Mouse (Mus musculus) neural tube, embryonic 15.5 days (tissue): ENCODE measurements around the gene Lmo7. TPM values are rescaled to one million over a fixed set of nuclear protein-coding genes. Genes with fewer than 3 reads are reported as not detected.

Source experiments
- ATAC-seq: fragments of 200-750 bp; cut with Nextera tagmentation; 2 replicates; pipeline ENCODE4 v1.8.0; 2017; ENCODE audit warnings: mild to moderate bottlenecking, moderate TSS enrichment, moderate library complexity; ENCODE audit not compliant: low FRiP score
- H3K27ac ChIP-seq: fragments of 300-500 bp; sonication (generic); replicated peaks from 2 replicates; pipeline ENCODE4 v1.5.1; 2015; ENCODE audit warnings: mild to moderate bottlenecking, inconsistent platforms
- H3K27me3 ChIP-seq: fragments of 300-500 bp; sonication (generic); replicated peaks from 2 replicates; pipeline ENCODE4 v1.6.1; 2015; ENCODE audit warnings: inconsistent platforms
- H3K36me3 ChIP-seq: fragments of 300-500 bp; sonication (generic); 2 replicates; pipeline ENCODE4 v1.6.1; 2015; ENCODE audit warnings: inconsistent platforms
- H3K4me1 ChIP-seq: fragments of 300-500 bp; sonication (generic); 2 replicates; pipeline ENCODE4 v1.6.1; 2015; ENCODE audit warnings: inconsistent platforms
- H3K4me2 ChIP-seq: fragments of 300-500 bp; sonication (generic); 2 replicates; pipeline ENCODE4 v1.6.1; 2015; ENCODE audit warnings: inconsistent platforms, mild to moderate bottlenecking, moderate library complexity
- H3K4me3 ChIP-seq: fragments of 300-500 bp; sonication (generic); replicated peaks from 2 replicates; pipeline ENCODE4 v1.5.1; 2015; ENCODE audit warnings: mild to moderate bottlenecking, inconsistent platforms
- H3K9ac ChIP-seq: fragments of 300-500 bp; sonication (generic); replicated peaks from 2 replicates; pipeline ENCODE4 v1.6.1; 2015; ENCODE audit warnings: mild to moderate bottlenecking, inconsistent platforms
- H3K9me3 ChIP-seq: fragments of 300-500 bp; sonication (generic); replicated peaks from 2 replicates; pipeline ENCODE4 v1.6.1; 2016; ENCODE audit warnings: inconsistent platforms
- WGBS: fragments of 180-500 bp; shearing (Covaris S2); methylation state at CpG from one replicate; pipeline ENCODE4 v1.1.7; 2015; ENCODE audit warnings: mixed read lengths; 5-methylcytosine and 5-hydroxymethylcytosine counted together
- polyA plus RNA-seq: library from polyadenylated mRNA; unstranded; fragments of >200 nt; fragmentation: Nextera tagmentation; extraction: Ambion mirVana; gene quantifications from 2 replicates; pipeline ENCODE4 v1.2.1, GENCODE M21; 2015

Lmo7 gene
- polyA plus RNA-seq, 1 experiment from 2014 or later, result 2.6 TPM

DNA sequence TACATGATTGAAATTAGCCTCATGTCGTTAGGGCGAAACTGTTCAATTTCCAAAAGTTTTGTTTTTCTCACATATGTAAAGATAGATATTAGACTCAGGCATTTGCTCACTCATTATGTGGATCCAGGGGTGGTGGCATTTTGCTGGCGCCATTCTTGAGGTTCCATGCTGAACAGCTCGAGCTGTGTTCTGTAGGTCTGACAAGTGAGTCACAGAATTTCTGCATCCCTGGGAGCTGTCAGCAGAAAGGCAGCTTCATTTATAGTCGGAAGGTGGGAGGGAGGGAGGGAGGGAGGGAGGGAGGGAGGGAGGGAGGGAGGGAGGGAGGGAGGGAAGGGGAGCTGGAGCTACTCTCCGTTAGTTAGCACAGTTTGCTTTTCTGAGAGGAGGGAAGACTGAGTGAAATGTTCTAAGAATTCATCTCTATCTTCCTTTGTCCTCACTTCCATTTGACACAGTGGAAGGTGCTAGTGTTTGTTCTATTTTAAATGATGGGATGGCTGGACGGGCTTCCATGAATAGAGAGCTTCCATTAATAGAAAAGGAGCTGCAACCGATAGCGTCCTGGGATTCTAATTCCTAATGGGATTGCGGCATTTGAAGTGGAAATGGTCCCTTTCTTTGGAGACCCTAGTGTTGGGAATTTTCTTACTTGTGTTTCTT, 137.4 kb downstream of the Lmo7 start:
- Histone ChIP-seq H3K27ac (no peak overlapping the region), H3K27me3 (no peaks in the 10 kb centered on the region), H3K4me1 (no peaks in the 10 kb centered on the region), H3K4me2 (no peak overlapping the region), H3K4me3 (no peak overlapping the region), H3K9me3 (no peaks in the 10 kb centered on the region), H3K36me3 (no peaks in the 10 kb centered on the region), H3K9ac (no peak overlapping the region)
- 66% methylated on average over 10 of the region's 10 CpGs for WGBS
- no peak for ATAC-seq

DNA sequence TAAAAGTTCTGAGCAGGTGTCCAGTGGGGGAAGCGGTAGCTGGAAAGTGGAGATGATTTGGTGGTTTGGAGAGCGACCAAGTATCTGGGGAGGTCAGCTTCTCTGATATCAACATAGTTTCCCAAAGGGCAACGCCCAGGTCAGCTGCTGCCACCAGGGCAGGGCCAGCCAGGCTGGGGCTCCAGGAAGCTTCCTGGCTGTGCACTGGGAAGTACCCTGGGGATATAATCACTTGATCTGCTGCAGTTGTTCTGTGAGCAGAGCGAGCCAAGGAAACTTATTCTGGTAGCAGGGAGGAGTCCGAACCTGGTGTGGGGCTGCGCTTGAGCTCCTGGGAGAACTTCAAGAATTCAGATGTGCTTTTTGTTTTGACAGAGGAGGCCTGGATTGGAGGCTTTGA, 139.4 kb downstream of the Lmo7 start:
- Histone ChIP-seq H3K27me3 (no peaks in the 10 kb centered on the region), H3K27ac (no peak overlapping the region), H3K36me3 (no peaks in the 10 kb centered on the region), H3K9me3 (no peaks in the 10 kb centered on the region), H3K4me1 (no peaks in the 10 kb centered on the region), H3K4me3 (no peak overlapping the region), H3K4me2 (no peak overlapping the region), H3K9ac (no peak overlapping the region)
- WGBS, result 84% methylated on average over 6 of the region's 6 CpGs
- no peak for ATAC-seq

DNA sequence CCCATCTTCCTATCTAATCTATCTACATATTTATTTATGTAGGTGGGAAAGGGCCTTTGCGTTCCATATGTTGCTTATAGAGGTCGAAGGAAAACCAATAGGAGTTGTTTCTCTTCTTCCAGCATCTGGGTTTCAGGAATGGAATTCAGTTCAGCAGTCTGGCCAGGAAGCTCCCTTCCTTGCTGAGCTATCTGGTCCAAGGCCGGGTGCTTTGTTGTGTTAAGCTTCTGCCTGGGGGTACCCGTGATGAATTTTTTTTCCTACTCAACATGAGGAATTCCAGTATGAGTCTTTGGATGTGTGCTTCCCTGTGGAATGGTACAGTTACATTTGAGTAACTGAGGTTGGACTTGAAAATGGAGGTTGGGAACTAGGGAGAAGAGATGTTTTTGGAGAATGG, 139.9 kb downstream of the Lmo7 start:
- H3K27ac ChIP-seq, result no peak overlapping the region
- WGBS, result 88% methylated on average over 4 of the region's 4 CpGs
- H3K4me1 ChIP-seq, result no peaks in the 10 kb centered on the region
- no peak overlapping the region for H3K4me3 ChIP-seq
- no peak for ATAC-seq
- no peak overlapping the region for H3K4me2 ChIP-seq
- H3K27me3 ChIP-seq, result no peaks in the 10 kb centered on the region
- H3K36me3 ChIP-seq, result no peaks in the 10 kb centered on the region
- H3K9ac ChIP-seq, result no peak overlapping the region
- no peaks in the 10 kb centered on the region for H3K9me3 ChIP-seq

DNA sequence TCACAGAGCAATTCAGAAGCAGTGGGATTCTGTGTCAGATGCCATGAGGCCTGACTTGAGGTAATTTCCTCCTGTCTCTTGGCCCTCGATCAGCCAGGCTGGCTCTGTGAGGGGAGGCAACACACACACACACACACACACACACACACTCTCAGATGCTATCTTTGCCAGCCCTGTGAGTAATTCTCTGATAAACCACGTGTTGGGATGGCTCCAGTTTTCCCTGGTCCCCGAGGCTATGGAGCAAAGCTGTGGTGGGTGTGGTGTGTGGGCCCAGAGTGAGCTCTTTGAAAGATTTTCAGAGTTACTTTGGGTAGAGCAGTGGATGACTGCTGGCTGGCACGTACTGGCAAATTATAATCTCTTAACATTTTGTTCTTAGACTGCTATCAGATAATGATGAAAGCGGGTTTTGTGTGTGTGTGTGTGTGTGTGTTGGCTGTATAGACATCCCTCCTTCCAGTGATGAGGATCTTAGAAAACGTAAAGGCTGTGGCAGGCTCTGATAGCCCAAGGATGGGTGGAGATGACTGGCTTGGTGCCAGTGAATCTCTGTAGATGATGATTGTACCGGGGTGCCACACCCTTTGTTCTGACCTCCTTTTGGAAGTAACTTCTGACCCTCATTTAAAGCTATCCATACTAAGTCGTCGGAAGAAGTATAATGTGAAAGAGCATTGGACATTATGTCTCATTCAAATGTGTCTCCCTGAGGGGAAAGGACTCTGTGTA, 140.6 kb downstream of the Lmo7 start:
- WGBS, result 80% methylated on average over 9 of the region's 9 CpGs
- no peaks in the 10 kb centered on the region for H3K9me3 ChIP-seq

DNA sequence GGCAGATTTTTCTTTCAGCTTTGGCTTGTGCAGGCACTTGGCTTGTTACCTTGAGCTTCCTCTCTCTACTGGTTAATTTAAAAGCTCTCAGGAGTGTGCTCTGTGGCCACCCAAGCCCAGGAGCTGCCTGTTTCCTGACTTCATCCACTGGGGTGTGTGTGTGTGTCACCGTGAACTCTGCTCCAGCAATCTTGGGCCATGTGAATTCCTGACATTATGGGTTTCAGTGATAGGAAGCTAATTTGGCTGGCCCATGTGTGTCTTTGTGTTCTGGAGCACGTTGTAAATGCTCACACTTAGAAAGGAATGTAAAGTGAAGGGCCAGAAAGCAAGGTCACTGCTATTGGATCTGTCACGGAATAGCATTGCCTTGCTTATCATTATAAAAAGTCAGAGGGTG, 143.1 kb downstream of the Lmo7 start:
- WGBS, result 77% methylated on average over 3 of the region's 3 CpGs
- Histone ChIP-seq H3K27me3 (no peaks in the 10 kb centered on the region), H3K27ac (no peak overlapping the region), H3K4me1 (no peaks in the 10 kb centered on the region), H3K9ac (no peak overlapping the region), H3K4me3 (no peak overlapping the region), H3K36me3 (no peaks in the 10 kb centered on the region), H3K9me3 (no peaks in the 10 kb centered on the region), H3K4me2 (no peak overlapping the region)
- no peak for ATAC-seq

More for the DNA sequence above, 140.6 kb downstream of the Lmo7 start:
- Histone ChIP-seq H3K27me3 (no peaks in the 10 kb centered on the region), H3K4me1 (no peaks in the 10 kb centered on the region), H3K9ac (no peak overlapping the region), H3K36me3 (no peaks in the 10 kb centered on the region), H3K27ac (no peak overlapping the region), H3K4me3 (no peak overlapping the region), H3K4me2 (no peak overlapping the region)
- ATAC-seq, result no peak

DNA sequence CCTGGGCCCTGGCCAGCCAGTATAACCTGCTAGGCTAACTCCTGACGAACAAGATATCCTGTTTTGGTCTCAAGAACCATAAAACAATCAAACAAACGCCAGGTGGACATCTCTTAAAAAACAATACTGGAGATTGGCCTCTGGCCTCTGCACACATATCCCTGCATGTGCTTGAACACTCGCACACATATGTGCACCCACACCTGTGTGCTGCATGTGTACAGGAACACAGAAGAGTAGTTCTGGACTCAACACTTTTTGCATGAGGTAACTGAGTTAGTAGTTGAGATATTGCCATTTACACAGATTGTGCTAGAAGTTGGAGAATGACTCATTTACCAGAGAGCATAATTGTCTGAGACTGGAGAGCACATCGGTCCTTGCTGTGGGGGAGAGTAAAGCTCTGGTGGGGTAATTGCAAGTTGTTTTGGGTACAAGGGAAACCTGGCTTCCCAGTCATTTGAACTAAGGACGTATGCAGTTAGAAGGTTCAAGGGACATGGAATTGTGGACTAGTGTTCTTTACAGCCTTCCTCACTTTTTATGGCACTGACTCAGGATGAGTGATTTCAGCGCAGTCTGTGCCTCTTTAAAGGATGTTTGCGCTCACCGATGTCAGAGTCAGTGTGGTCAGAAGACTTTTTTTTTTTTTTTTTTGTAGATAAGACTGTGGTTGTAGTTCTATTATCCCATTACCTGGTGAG, 148.7 kb downstream of the Lmo7 start:
- H3K9me3 ChIP-seq, result no peaks in the 10 kb centered on the region
- ATAC-seq, result no peak

DNA sequence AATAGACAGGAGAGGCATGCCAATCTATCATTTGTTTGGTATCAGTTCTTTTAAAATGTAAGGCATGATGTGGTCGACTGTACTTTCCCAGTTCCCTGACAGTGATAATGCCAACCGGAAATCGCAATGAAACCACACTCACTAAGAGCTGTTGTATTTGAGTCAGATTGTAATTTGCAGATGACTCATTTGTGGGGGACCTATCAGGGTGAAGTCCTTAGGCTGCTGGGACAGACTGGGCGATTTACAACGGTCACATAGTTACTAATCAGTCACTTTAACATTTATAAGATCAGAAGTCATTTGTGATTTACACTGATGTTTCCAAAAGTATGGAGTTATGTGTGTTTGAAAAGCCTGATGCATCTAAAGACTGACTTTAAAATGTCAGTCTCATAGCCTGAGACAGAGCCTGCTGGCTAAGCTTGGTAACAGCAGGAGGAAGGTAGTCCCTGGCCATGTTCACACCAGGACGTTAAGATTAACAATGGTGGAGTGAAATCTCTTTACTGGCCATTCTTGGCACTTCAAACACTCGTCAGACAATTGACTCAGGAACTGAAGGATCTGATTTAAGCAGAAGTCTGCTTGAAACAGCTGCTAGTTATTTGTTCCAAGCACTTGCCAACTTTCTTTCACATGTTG, 149.4 kb downstream of the Lmo7 start:
- no peak overlapping the region for H3K27ac ChIP-seq
- H3K9ac ChIP-seq, result no peak overlapping the region
- H3K36me3 ChIP-seq, result no peaks in the 10 kb centered on the region
- no peaks in the 10 kb centered on the region for H3K27me3 ChIP-seq
- WGBS, result 32% methylated on average over 7 of the region's 7 CpGs
- no peak overlapping the region for H3K4me2 ChIP-seq
- no peak for ATAC-seq
- H3K4me1 ChIP-seq, result no peaks in the 10 kb centered on the region
- H3K9me3 ChIP-seq, result no peaks in the 10 kb centered on the region
- no peak overlapping the region for H3K4me3 ChIP-seq

More for the DNA sequence above, 148.7 kb downstream of the Lmo7 start:
- H3K4me3 ChIP-seq, result no peak overlapping the region
- H3K4me2 ChIP-seq, result no peak overlapping the region
- no peaks in the 10 kb centered on the region for H3K4me1 ChIP-seq
- WGBS, result 44% methylated on average over 8 of the region's 8 CpGs
- H3K36me3 ChIP-seq, result no peaks in the 10 kb centered on the region
- no peak overlapping the region for H3K9ac ChIP-seq
- H3K27me3 ChIP-seq, result no peaks in the 10 kb centered on the region
- H3K27ac ChIP-seq, result no peak overlapping the region

DNA sequence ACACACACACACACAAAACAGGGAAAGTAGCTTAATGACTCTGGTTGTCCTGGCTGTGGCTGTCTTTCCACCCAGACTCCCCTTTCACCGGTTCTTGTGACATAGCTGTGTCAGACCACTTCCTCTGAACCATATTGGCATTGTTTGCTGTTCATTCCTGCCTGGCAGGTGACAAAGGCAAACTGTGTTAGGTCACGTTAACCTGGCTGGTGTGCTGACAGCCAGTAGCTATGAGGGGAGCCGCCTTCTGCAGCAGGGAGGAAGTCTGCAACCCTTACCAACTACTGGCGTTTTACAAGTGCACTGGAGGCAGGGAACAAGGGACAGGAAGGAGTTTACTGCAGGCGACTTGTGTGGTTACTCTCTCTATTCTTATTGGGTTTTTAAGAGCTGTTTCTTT, 153.2 kb downstream of the Lmo7 start:
- 20% methylated on average over 5 of the region's 5 CpGs for WGBS

DNA sequence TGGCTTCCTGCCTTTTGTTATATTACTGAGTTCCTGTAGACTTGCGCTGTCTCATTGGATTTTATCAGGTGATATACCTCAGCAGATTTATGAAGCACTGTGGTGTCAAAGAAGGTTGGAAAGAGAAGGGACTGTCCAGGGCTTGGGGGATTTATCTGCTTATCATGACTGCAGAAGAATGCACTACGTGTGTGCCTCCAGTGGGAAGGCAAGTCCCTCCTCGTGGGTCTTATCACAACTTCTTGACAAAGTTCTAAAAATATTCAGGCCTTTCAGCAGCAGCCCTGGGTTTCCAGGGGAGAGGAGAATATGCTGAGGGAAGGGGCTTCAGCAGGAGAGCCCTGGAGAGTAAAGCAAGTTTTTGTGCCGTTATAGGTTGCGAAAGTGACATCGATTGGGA, 154.0 kb downstream of the Lmo7 start:
- Histone ChIP-seq H3K36me3 (no peaks in the 10 kb centered on the region), H3K9me3 (no peaks in the 10 kb centered on the region), H3K4me2 (no peak overlapping the region), H3K4me1 (no peaks in the 10 kb centered on the region), H3K27me3 (no peaks in the 10 kb centered on the region), H3K4me3 (no peak overlapping the region), H3K9ac (no peak overlapping the region), H3K27ac (no peak overlapping the region)
- no peak for ATAC-seq
- WGBS, result 87% methylated on average over 6 of the region's 6 CpGs

More for the DNA sequence above, 153.2 kb downstream of the Lmo7 start:
- Histone ChIP-seq H3K27me3 (no peaks in the 10 kb centered on the region), H3K9ac (no peak overlapping the region), H3K27ac (no peak overlapping the region), H3K4me1 (no peaks in the 10 kb centered on the region), H3K36me3 (no peaks in the 10 kb centered on the region), H3K4me2 (no peak overlapping the region), H3K4me3 (no peak overlapping the region), H3K9me3 (no peaks in the 10 kb centered on the region)
- no peak for ATAC-seq

DNA sequence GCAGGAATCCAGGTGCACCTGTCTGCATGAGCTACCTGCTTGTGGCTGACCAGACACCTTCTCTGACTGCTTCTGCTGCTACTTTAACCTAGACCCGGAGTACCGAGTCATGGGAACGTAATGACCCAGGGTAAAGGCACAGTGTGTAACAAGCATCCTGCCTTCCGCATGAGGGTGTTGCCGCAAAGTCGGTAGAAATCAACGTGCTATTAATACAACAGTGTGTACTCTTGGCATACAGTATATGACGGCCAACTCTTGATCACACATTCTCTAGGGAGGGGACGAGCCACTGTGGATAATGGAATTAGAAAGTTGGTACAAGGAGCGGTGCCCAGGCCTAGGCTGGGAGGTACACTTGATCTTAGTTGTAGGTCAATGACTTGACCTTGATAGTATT, 156.6 kb downstream of the Lmo7 start:
- Histone ChIP-seq H3K27ac (no peak overlapping the region), H3K4me1 (no peaks in the 10 kb centered on the region), H3K36me3 (no peaks in the 10 kb centered on the region), H3K27me3 (no peaks in the 10 kb centered on the region), H3K4me2 (no peak overlapping the region), H3K9me3 (no peaks in the 10 kb centered on the region), H3K9ac (no peak overlapping the region), H3K4me3 (no peak overlapping the region)
- WGBS, result 94% methylated on average over 10 of the region's 10 CpGs
- no peak for ATAC-seq

DNA sequence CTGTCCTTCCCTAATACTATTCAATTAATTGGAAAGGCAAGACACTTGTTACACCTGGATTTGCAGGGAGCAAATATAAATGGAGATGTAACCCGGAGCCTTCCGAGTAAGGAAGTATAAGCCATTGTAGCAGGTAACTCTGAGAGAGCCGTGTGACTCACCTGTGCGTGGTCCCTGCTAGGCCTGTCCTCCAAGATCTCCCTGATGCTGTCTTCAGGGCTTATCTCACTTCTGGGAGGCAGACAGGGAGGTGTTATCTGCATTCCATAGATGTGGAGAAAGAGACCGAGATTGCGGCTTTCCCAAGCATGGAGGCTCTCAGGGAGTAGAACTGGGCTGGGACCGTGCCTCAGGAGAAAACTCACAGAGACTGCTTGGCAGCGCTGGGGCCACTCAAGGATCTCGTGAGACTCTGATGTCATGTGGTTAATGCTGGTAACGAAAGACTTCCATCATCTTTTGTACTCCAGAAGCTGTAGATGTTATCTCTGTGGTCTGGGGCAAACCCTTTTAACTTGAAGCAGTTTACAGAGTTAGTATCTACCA, 162.2 kb downstream of the Lmo7 start:
- WGBS, result 90% methylated on average over 10 of the region's 10 CpGs
- H3K36me3 ChIP-seq, result no peaks in the 10 kb centered on the region
- no peak overlapping the region for H3K9ac ChIP-seq
- H3K9me3 ChIP-seq, result no peaks in the 10 kb centered on the region
- no peaks in the 10 kb centered on the region for H3K4me1 ChIP-seq
- no peak overlapping the region for H3K4me2 ChIP-seq
- no peak overlapping the region for H3K4me3 ChIP-seq
- ATAC-seq, result no peak
- no peaks in the 10 kb centered on the region for H3K27me3 ChIP-seq
- no peak overlapping the region for H3K27ac ChIP-seq
